Mouse (Mus musculus) liver, adult 2 months (tissue): ENCODE data around the gene Gm21969. TPM values are rescaled to one million over a fixed set of nuclear protein-coding genes. Genes with fewer than 3 reads are reported as not detected.

ENCODE experiments used
- DNase-seq: peaks from one replicate; pipeline ENCODE4 v3.0.0-alpha.2; 2011; ENCODE audit warnings: low read depth, low spot score; ENCODE audit errors: extremely low read depth
- H3K27ac ChIP-seq: fragments of 200-500 bp; replicated peaks from 2 replicates; pipeline ENCODE4 v1.5.1; 2012; ENCODE audit warnings: low read depth, mild to moderate bottlenecking, control low read depth, inconsistent platforms, low read length; ENCODE audit not compliant: insufficient read depth
- H3K27me3 ChIP-seq: fragments of 200-500 bp; 2 replicates; pipeline ENCODE4 v1.6.1; 2012; ENCODE audit warnings: mild to moderate bottlenecking, moderate library complexity, low read length, inconsistent platforms; ENCODE audit not compliant: control insufficient read depth, insufficient read depth
- H3K36me3 ChIP-seq: fragments of 200-500 bp; 2 replicates; pipeline ENCODE4 v1.6.1; 2012; ENCODE audit warnings: low read length, inconsistent platforms; ENCODE audit not compliant: control insufficient read depth, insufficient read depth
- H3K4me1 ChIP-seq: fragments of 200-500 bp; 2 replicates; pipeline ENCODE4 v1.6.1; 2011; ENCODE audit warnings: low read length; ENCODE audit not compliant: control insufficient read depth, insufficient read depth
- H3K4me3 ChIP-seq: fragments of 200-500 bp; 2 replicates; pipeline ENCODE4 v1.5.1; 2011; ENCODE audit warnings: low read depth, mild to moderate bottlenecking, control low read depth, low read length, moderate library complexity; ENCODE audit not compliant: insufficient read depth
- H3K79me2 ChIP-seq: fragments of 200-500 bp; 2 replicates; pipeline ENCODE4 v1.6.1; 2012; ENCODE audit warnings: inconsistent platforms, mild to moderate bottlenecking, low read length, moderate library complexity; ENCODE audit not compliant: control insufficient read depth, insufficient read depth
- H3K9ac ChIP-seq: fragments of 200-500 bp; 2 replicates; pipeline ENCODE4 v1.6.1; 2012; ENCODE audit warnings: low read depth, mild to moderate bottlenecking, control low read depth, inconsistent platforms, low read length
- CTCF ChIP-seq: fragments of 200-500 bp; IDR thresholded peaks from 2 replicates; pipeline ENCODE4 v1.5.1; 2011; ENCODE audit warnings: low read depth, low read length, control low read depth
- POLR2A ChIP-seq: fragments of 200-500 bp; IDR thresholded peaks from 2 replicates; pipeline ENCODE4 v1.6.1; 2011; ENCODE audit warnings: low read length, control low read depth; ENCODE audit not compliant: insufficient read depth; ENCODE audit errors: extremely low read depth
- WGBS: fragments of 180-500 bp; shearing (Covaris S2); methylation state at CpG from one replicate; pipeline ENCODE4 v1.1.7; 2018; 5-methylcytosine and 5-hydroxymethylcytosine counted together
- polyA plus RNA-seq: library from polyadenylated mRNA; depleted of rRNA; stranded (reverse); fragments of >200 nt; gene quantifications from 2 replicates; pipeline ENCODE4 v1.2.3, GENCODE M21; 2012
- total RNA-seq: library from RNA; depleted of rRNA; stranded (reverse); fragments of >200 nt; gene quantifications from 2 replicates; pipeline ENCODE4 v1.2.3, GENCODE M21; 2014

The Gm21969 gene
- total and polyA plus RNA-seq, 2 experiments, result 0.09 to 0.11 TPM

DNA sequence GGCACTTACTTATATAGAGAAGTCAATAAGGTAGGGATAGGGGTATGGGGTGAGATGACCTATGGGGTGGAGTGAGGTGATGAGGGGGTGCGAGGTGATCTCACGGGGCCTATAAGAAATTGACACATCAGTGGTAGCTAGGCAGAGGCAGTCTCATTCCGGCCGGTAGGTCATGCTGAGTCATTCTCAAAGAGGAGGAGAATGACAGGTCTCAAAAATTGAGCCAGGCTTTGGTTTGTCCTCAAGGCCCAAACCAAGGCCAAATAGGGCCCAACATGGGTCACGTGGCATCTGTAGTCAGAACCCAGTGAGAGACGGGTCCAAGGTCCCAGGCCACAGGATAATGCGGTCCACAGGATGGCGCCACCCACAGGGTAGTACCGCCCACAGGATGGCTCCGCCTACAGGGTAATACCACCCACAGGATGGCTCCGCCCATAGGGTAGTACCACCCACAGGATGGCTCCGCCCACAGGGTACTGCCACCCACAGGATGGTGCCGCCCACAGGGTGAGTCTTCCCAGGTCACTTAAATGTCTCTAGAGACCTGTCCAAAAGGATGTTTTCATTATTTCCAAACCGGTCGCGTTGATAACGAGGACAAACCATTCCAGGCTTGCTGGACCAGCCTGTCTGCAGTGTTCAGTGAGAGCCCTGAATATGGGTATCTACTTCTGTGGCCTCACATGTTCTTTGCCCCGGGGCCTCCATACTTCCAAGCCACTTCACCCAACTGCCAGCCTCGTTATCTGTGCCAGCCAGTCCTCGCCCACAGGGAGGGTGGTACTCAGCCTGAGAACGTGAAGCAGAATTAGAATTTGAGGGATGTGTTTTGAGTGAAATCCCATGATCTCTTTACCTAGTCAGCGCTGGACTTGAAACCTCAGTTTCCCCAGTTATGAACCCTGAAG is 81.0 kb downstream of the Gm21969 start:
- 68% methylated on average over 22 of the region's 22 CpGs for WGBS
- Histone ChIP-seq H3K27ac (no peak overlapping the region), H3K4me1 (no peaks in the 10 kb centered on the region), H3K79me2 (no peaks in the 10 kb centered on the region), H3K27me3 (no peaks in the 10 kb centered on the region), H3K36me3 (no peaks in the 10 kb centered on the region), H3K4me3 (no peak overlapping the region), H3K9ac (no peak overlapping the region)
- TF ChIP-seq CTCF (no peak), POLR2A (no peak)
- peak; percentile 92 for DNase-seq

DNA sequence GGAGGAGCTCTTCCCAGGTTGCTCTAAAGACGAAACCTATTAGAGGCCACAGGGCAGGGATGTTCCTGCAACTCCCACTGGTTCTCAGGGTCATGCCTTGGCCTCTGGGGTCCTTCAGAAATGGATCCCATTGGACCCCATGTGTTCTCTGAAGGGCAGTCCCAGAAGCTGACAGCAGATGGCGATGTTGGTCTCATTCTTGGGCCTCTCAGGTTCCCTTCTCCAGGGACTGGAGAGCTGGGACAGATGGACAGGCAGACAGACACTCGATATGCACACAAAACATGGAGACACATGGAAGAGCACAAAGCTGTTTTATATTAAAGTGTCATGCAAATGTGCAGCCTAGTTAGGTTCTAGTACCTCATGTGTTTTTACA is 81.6 kb downstream of the Gm21969 start:
- H3K36me3 ChIP-seq, result no peaks in the 10 kb centered on the region
- H3K4me1 ChIP-seq, result no peaks in the 10 kb centered on the region
- peak; percentile 31 for DNase-seq
- 12% methylated on average over 3 of the region's 3 CpGs for WGBS
- H3K27ac ChIP-seq, result no peak overlapping the region
- no peak overlapping the region for H3K9ac ChIP-seq
- H3K79me2 ChIP-seq, result no peaks in the 10 kb centered on the region
- TF ChIP-seq POLR2A (no peak), CTCF (peak; percentile 79)
- no peak overlapping the region for H3K4me3 ChIP-seq
- no peaks in the 10 kb centered on the region for H3K27me3 ChIP-seq

DNA sequence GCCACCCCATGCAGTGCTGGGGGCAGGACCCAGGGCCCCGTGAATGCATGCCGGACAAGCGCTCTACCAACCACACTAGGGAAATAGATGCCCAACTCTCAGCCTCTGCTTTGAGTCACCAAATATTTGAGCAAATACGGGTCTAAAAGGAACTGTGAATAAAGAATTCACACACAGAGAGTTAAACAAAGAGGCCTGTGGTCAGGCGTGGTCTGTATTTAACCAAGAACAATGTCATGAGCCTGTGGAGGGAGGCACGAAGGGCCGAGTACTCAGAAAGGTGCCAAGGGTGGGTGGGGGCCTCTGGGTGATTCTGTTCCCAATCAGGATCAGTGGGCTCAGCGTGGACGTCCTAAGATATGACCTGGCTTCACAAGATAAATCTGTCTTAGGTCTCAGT is 85.1 kb downstream of the Gm21969 start:
- Histone ChIP-seq H3K9ac (no peak overlapping the region), H3K79me2 (no peaks in the 10 kb centered on the region), H3K4me1 (no peaks in the 10 kb centered on the region), H3K27me3 (no peaks in the 10 kb centered on the region), H3K27ac (no peak overlapping the region), H3K4me3 (no peak overlapping the region), H3K36me3 (no peaks in the 10 kb centered on the region)
- TF ChIP-seq CTCF, result no peak
- TF ChIP-seq POLR2A, result no peak
- WGBS, result 71% methylated on average over 9 of the region's 9 CpGs
- no peak for DNase-seq

DNA sequence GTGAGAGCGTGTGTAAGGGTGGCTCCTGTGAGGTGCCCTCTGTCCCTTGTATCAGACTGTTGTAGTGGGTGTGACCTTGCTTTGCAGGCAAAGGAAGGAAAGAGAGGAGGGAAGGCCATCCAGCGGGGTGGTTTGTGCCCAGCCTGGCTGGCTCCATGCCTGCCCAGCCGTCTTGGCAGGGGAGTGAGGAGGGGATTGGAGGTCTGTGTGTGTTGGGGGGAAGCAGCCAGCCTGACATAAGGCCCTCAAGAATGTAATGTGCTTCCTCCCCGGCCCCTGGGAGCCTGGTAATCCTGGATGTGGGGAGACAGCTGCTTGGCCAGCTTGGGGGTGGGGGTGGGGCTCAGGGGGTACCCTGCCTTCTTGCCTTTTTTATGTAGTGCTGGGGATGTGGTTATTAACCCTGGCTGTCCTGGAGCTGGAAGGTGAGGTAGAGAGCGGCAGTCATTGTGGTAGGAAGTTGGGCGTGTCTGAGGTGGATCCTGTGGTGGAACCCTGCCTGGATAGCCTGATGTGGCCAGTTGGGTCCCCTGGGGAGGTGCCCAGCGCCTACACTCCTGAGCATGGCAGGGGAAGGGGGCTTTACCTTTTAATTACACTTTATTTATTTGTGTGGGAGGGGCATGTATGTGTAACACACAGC is 86.8 kb downstream of the Gm21969 start:
- Histone ChIP-seq H3K27me3 (0 out of 2 replicates have a peak, but pooled peaks cover 3% of the 10 kb centered on the region), H3K4me1 (no peaks in the 10 kb centered on the region), H3K79me2 (no peaks in the 10 kb centered on the region), H3K36me3 (no peaks in the 10 kb centered on the region), H3K27ac (no peak overlapping the region), H3K9ac (no peak overlapping the region), H3K4me3 (no peak overlapping the region)
- TF ChIP-seq CTCF (no peak), POLR2A (no peak)
- WGBS, result 62% methylated on average over 7 of the region's 7 CpGs
- DNase-seq, result no peak

DNA sequence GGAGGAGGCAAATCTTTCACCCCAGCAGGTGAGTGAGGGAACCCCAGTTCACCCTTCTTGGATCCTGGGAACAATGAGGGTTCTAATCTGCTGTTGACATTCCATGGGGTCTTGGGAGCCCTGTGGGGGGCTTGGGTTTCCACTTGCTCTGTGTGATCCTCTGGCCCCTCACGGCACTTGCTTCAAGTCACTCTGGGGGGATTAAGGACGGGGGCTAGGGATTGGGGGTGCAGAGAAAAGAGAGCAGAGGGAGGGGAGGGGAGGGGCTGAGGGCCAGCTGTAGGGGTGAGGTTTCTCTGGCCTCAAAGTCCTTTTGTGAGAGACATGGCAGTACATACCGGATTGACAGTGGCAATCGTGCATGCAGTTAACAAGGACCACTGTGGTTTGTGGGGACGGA is 90.3 kb downstream of the Gm21969 start:
- Histone ChIP-seq H3K4me3 (no peak overlapping the region), H3K9ac (no peak overlapping the region), H3K36me3 (no peaks in the 10 kb centered on the region), H3K4me1 (no peaks in the 10 kb centered on the region), H3K79me2 (no peaks in the 10 kb centered on the region), H3K27me3 (0 out of 2 replicates have a peak, but pooled peaks cover 6% of the 10 kb centered on the region), H3K27ac (no peak overlapping the region)
- DNase-seq, result no peak
- no peak for TF ChIP-seq CTCF
- TF ChIP-seq POLR2A, result no peak
- 41% methylated on average over 5 of the region's 5 CpGs for WGBS

DNA sequence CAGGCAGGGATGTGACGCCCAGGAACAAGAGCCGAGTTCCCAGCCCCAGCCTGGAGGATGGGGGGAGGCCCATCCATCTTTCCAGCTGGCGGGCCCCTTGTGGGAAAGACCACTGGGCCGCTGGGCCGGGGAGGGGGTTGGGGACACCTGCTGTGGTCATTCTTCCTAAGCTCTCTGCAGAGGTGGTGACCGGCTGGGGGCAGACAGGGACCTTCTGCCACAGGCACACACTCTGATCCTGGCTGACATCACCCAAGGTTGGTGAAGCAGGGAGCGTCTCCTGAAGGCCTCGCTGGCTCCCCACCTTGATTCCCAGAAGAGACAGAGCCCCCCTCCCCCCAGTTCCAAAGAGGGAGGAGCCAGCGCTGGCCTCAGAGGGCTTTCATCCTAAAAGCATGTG is 94.8 kb downstream of the Gm21969 start:
- Histone ChIP-seq H3K9ac (no peak overlapping the region), H3K4me3 (no peak overlapping the region), H3K4me1 (no peaks in the 10 kb centered on the region), H3K27ac (no peak overlapping the region), H3K79me2 (no peaks in the 10 kb centered on the region), H3K36me3 (no peaks in the 10 kb centered on the region), H3K27me3 (0 out of 2 replicates have a peak, but pooled peaks cover 6% of the 10 kb centered on the region)
- WGBS, result 15% methylated on average over 9 of the region's 9 CpGs
- TF ChIP-seq CTCF, result no peak
- TF ChIP-seq POLR2A, result no peak
- DNase-seq, result no peak
